Mouse (Mus musculus) brown adipose tissue, adult 24 weeks (tissue): ENCODE measurements at regions not wholly inside any gene's neighbourhood (a gene's known extent, or its start where the extent isn't known, plus 50 kb on each side); places are given as distances from the start of the nearest gene placed in this dataset.

ENCODE experiments used
- H3K27ac ChIP-seq: fragments of 200-500 bp; replicated peaks from 2 replicates; pipeline ENCODE4 v1.5.1; 2012; ENCODE audit warnings: low read depth, mild to moderate bottlenecking, low read length
- H3K4me1 ChIP-seq: fragments of 200-500 bp; 2 replicates; pipeline ENCODE4 v1.6.1; 2012; ENCODE audit warnings: low read length, mixed read lengths; ENCODE audit not compliant: control insufficient read depth, insufficient read depth, insufficient read length
- H3K4me3 ChIP-seq: fragments of 200-500 bp; 2 replicates; pipeline ENCODE4 v1.5.1; 2012; ENCODE audit warnings: low read depth, mild to moderate bottlenecking, low read length, moderate library complexity; ENCODE audit not compliant: insufficient read depth

GRCm38 (mm10) chr8:87417466-87417865 lies 54.9 kb downstream of the Cbln1 start:
- no peaks in the 10 kb centered on the region for H3K4me1 ChIP-seq
- no peak overlapping the region for H3K4me3 ChIP-seq
- H3K27ac ChIP-seq = no peak overlapping the region

GRCm38 (mm10) chr8:87415051-87415630 lies 57.3 kb downstream of the Cbln1 start:
- no peak overlapping the region for H3K27ac ChIP-seq
- no peak overlapping the region for H3K4me3 ChIP-seq
- no peaks in the 10 kb centered on the region for H3K4me1 ChIP-seq

GRCm38 (mm10) chr8:87389016-87389415 lies 83.4 kb downstream of the Cbln1 start:
- H3K4me3 ChIP-seq = no peak overlapping the region
- H3K27ac ChIP-seq = no peak overlapping the region

GRCm38 (mm10) chr8:87383527-87384206 lies 88.7 kb downstream of the Cbln1 start:
- no peak overlapping the region for H3K27ac ChIP-seq
- no peak overlapping the region for H3K4me3 ChIP-seq
- no peaks in the 10 kb centered on the region for H3K4me1 ChIP-seq

More at GRCm38 (mm10) chr8:87389016-87389415, 83.4 kb downstream of the Cbln1 start:
- no peaks in the 10 kb centered on the region for H3K4me1 ChIP-seq

- Histone ChIP-seq H3K4me1 (no peaks in the 10 kb centered on the region), H3K27ac (no peak overlapping the region), H3K4me3 (no peak overlapping the region)
These were observed 90.1 kb downstream of the Cbln1 start for GRCm38 (mm10) chr8:87382311-87382710.

GRCm38 (mm10) chr8:87380791-87381190 lies 91.6 kb downstream of the Cbln1 start:
- Histone ChIP-seq H3K27ac (no peak overlapping the region), H3K4me1 (no peaks in the 10 kb centered on the region), H3K4me3 (no peak overlapping the region)

- no peak overlapping the region for H3K27ac ChIP-seq
- no peaks in the 10 kb centered on the region for H3K4me1 ChIP-seq
- no peak overlapping the region for H3K4me3 ChIP-seq
These were observed 93.1 kb downstream of the Cbln1 start for GRCm38 (mm10) chr8:87379296-87379695.

GRCm38 (mm10) chr8:87374044-87374443 lies 98.4 kb downstream of the Cbln1 start:
- no peak overlapping the region for H3K27ac ChIP-seq
- H3K4me1 ChIP-seq = no peaks in the 10 kb centered on the region
- no peak overlapping the region for H3K4me3 ChIP-seq

- H3K4me3 ChIP-seq = no peak overlapping the region
- no peak overlapping the region for H3K27ac ChIP-seq
- no peaks in the 10 kb centered on the region for H3K4me1 ChIP-seq
These were observed 98.9 kb downstream of the Cbln1 start for GRCm38 (mm10) chr8:87373535-87373934.

GRCm38 (mm10) chr8:87372061-87372460 lies 100.3 kb downstream of the Cbln1 start:
- Histone ChIP-seq H3K4me1 (no peaks in the 10 kb centered on the region), H3K27ac (no peak overlapping the region), H3K4me3 (no peak overlapping the region)

- Histone ChIP-seq H3K4me1 (no peaks in the 10 kb centered on the region), H3K27ac (no peak overlapping the region), H3K4me3 (no peak overlapping the region)
These were observed 102.2 kb downstream of the Cbln1 start for GRCm38 (mm10) chr8:87370194-87370593.

GRCm38 (mm10) chr8:87350471-87350870 lies 121.9 kb downstream of the Cbln1 start:
- no peak overlapping the region for H3K4me3 ChIP-seq
- no peaks in the 10 kb centered on the region for H3K4me1 ChIP-seq
- no peak overlapping the region for H3K27ac ChIP-seq

GRCm38 (mm10) chr8:87349781-87350181 lies 122.6 kb downstream of the Cbln1 start:
- H3K27ac ChIP-seq = no peak overlapping the region
- no peaks in the 10 kb centered on the region for H3K4me1 ChIP-seq
- no peak overlapping the region for H3K4me3 ChIP-seq

- Histone ChIP-seq H3K27ac (no peak overlapping the region), H3K4me3 (no peak overlapping the region), H3K4me1 (no peaks in the 10 kb centered on the region)
These were observed 143.0 kb downstream of the Cbln1 start for GRCm38 (mm10) chr8:87329371-87329770.

- Histone ChIP-seq H3K4me3 (no peak overlapping the region), H3K4me1 (no peaks in the 10 kb centered on the region), H3K27ac (no peak overlapping the region)
These were observed 157.8 kb downstream of the Cbln1 start for GRCm38 (mm10) chr8:87314570-87314969.

- Histone ChIP-seq H3K27ac (no peak overlapping the region), H3K4me1 (no peaks in the 10 kb centered on the region), H3K4me3 (no peak overlapping the region)
These were observed 161.1 kb downstream of the Cbln1 start for GRCm38 (mm10) chr8:87311282-87311681.
